Mouse (Mus musculus) inflammation-experienced regulatory T-cells, adult 16 weeks (primary cell): ENCODE measurements around the gene Tktl1. TPM values are rescaled to one million over a fixed set of nuclear protein-coding genes. Genes with fewer than 3 reads are reported as not detected.

Experiments used
- polyA plus RNA-seq: library from polyadenylated mRNA; unstranded; fragments of 100-300 nt; shearing (Covaris generic); gene quantifications from one replicate; pipeline ENCODE4 v1.2.1, GENCODE M21; 2017

Gene Tktl1
- polyA plus RNA-seq = 2.4 TPM

GRCm38 (mm10) chrX:74176959-74177358 lies at the start of gene Tktl1:
Gene Tktl1, plus strand, starts transcription at chrX:74177259.

GRCm38 (mm10) chrX:74135263-74135662 lies 41.8 kb upstream of the Tktl1 start, which contains the start of gene Mecp2:
Gene Mecp2, minus strand, starts transcription at chrX:74135363.

GRCm38 (mm10) chrX:74167738-74168137 lies 9.3 kb upstream of the Tktl1 start, which contains the start of gene Tex28:
Gene Tex28, minus strand, starts transcription at chrX:74167838.

GRCm38 (mm10) chrX:74249615-74250014 lies 72.6 kb downstream of the Tktl1 start, which contains the start of gene Flna:
Gene Flna, minus strand, starts transcription at chrX:74249820.

GRCm38 (mm10) chrX:74254153-74254887 lies 77.3 kb downstream of the Tktl1 start, which contains the start of gene Emd:
Gene Emd, plus strand, starts transcription at chrX:74254687.

Other genes with a start within 250 kb of the Tktl1 start
- 11.6 TPM for gene Renbp, start 246.4 kb upstream of the Tktl1 start, polyA plus RNA-seq
- gene Hcfc1, start 210.9 kb upstream of the Tktl1 start, polyA plus RNA-seq = 69.3 TPM
- gene Irak1, start 153.3 kb upstream of the Tktl1 start, polyA plus RNA-seq = 38.8 TPM
- not detected for gene Opn1mw, start 49.8 kb upstream of the Tktl1 start, polyA plus RNA-seq
- gene Mecp2, start 41.9 kb upstream of the Tktl1 start, polyA plus RNA-seq = 46.0 TPM
- gene Tex28, start 9.4 kb upstream of the Tktl1 start, polyA plus RNA-seq = not detected
- gene Flna, start 72.6 kb downstream of the Tktl1 start, polyA plus RNA-seq = 352 TPM
- 63.3 TPM for gene Emd, start 77.4 kb downstream of the Tktl1 start, polyA plus RNA-seq
- gene Rpl10, start 93.6 kb downstream of the Tktl1 start, polyA plus RNA-seq = 85.1 TPM
- 180 TPM for gene Taz, start 104.7 kb downstream of the Tktl1 start, polyA plus RNA-seq
- 26.0 TPM for gene Dnase1l1, start 105.1 kb downstream of the Tktl1 start, polyA plus RNA-seq
- 197 TPM for gene Atp6ap1, start 119.8 kb downstream of the Tktl1 start, polyA plus RNA-seq
- gene Gdi1, start 127.7 kb downstream of the Tktl1 start, polyA plus RNA-seq = 335 TPM
- 60.5 TPM for gene Fam50a, start 135.8 kb downstream of the Tktl1 start, polyA plus RNA-seq
- 6.8 TPM for gene Plxna3, start 151.8 kb downstream of the Tktl1 start, polyA plus RNA-seq
- gene Lage3, start 176.4 kb downstream of the Tktl1 start, polyA plus RNA-seq = 57.9 TPM
- gene Ubl4a, start 196.0 kb downstream of the Tktl1 start, polyA plus RNA-seq = 65.9 TPM
- gene Slc10a3, start 196.1 kb downstream of the Tktl1 start, polyA plus RNA-seq = 48.1 TPM
- 41.3 TPM for gene Fam3a, start 216.0 kb downstream of the Tktl1 start, polyA plus RNA-seq
- 60.3 TPM for gene Ikbkg, start 216.0 kb downstream of the Tktl1 start, polyA plus RNA-seq